Mouse (Mus musculus): ENCODE measurements around the gene Rdh16f1. TPM values are rescaled to one million over a fixed set of nuclear protein-coding genes. Genes with fewer than 3 reads are reported as not detected.
"Not testable (repeated sequence)": the region's sequence is repeated elsewhere in the genome, so short reads cannot be mapped to it uniquely, and the experiment has no call there.

The Rdh16f1 gene
- polyA plus RNA-seq, 1 experiment from 2014 or later: not detected

DNA sequence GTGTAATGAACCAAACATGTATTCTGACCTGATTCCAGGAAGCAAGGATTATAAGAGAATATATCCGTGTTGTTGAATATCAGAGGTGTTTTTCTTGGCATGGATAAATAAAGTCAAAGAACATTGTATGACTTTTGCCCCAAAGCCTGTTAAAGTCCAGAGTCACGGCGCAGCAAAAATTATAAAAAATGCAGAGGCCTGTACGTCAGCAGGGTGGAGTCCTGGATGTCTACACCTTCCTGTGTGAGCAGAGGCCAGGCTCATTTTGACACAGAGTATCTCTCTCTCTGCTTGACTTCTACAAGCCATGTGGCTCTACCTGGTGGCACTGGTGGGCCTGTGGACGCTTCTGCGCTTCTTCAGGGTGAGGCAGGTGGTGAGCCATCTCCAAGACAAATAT, 41.3 kb downstream of the Rdh16f1 start, which contains the start of gene Rdh16:
Rdh16 (plus strand) TSS at position 262 of the 400 bp plus-strand sequence.
- Histone ChIP-seq H3K27ac (replicated peaks; ENCODE audit: low read depth, low read length) (no peak within 1 kb of the TSS), H3K4me2 (ENCODE audit: low read length) (no peak within 1 kb of the TSS), H3K36me3 (ENCODE audit: control insufficient read depth, insufficient read depth, low read length) (no peaks in the 10 kb centered on the region), H3K9me3 (ENCODE audit: control insufficient read depth, low read length) (no peaks in the 10 kb centered on the region), H3K4me3 (replicated peaks; ENCODE audit: low read depth, low read length) (no peak within 1 kb of the TSS), H3K9ac (replicated peaks; ENCODE audit: low read length) (no peak within 1 kb of the TSS), H3K4me1 (ENCODE audit: control insufficient read depth, insufficient read depth, low read length) (no peaks in the 10 kb centered on the region), H3K27me3 (ENCODE audit: control insufficient read depth, insufficient read depth, low read length) (no peaks in the 10 kb centered on the region)
- DNase-seq (no peak), ATAC-seq (ENCODE audit: low FRiP score, low TSS enrichment) (no peak)
- 91% methylated on average over 6 of the region's 6 CpGs for WGBS

DNA sequence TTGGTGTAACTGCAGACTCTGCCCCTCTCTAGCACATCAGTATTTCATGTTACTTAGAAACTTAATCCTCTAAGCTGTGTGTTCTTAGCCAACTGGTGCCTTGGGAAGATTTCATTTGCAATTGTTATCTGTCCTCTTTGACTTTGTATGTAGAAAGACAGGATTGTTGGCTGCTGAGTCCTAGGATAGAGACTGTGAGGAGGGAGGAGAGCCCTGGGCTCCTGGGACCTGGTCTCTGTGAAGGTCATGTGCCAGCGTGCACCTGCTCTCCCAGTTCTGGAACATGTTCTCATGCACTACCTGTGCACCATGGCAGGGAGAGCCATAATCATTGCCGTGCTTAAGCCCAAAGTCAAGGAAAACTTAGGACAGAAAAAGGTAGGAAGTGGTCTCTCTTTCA, 42.0 kb downstream of the Rdh16f1 start:
- Histone ChIP-seq H3K4me1 (ENCODE audit: control insufficient read depth, insufficient read depth, low read length) (no peaks in the 10 kb centered on the region), H3K27me3 (ENCODE audit: control insufficient read depth, insufficient read depth, low read length) (no peaks in the 10 kb centered on the region), H3K4me3 (replicated peaks; ENCODE audit: low read depth, low read length) (no peak overlapping the region), H3K9me3 (ENCODE audit: control insufficient read depth, low read length) (no peaks in the 10 kb centered on the region), H3K36me3 (ENCODE audit: control insufficient read depth, insufficient read depth, low read length) (no peaks in the 10 kb centered on the region), H3K4me2 (ENCODE audit: low read length) (no peak overlapping the region), H3K9ac (replicated peaks; ENCODE audit: low read length) (no peak overlapping the region), H3K27ac (replicated peaks; ENCODE audit: low read depth, low read length) (no peak overlapping the region)
- WGBS: 90% methylated on average over 2 of the region's 2 CpGs
- ATAC-seq (ENCODE audit: low FRiP score, low TSS enrichment) (no peak), DNase-seq (no peak)

DNA sequence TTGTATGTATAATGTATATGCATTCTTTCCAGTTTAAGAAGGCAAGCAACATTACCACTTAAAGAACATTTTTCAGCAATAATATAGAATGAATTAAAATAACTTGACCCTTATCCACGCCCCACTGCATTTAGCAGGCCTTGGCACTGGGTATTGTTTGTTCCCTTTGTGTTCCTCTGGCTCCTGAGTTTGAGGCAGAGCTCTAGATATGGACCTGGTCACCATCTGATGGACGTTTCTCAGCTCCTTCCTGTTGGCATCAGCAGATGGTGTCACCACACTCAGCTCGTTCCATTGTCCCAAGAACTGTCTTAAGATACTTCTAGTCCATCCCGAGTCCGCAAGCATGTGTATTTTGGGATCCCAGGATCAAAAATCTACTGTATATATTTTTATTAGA, 42.6 kb downstream of the Rdh16f1 start:
- no peak overlapping the region for H3K4me2 ChIP-seq (ENCODE audit: low read length)
- H3K9ac ChIP-seq (replicated peaks; ENCODE audit: low read length): no peak overlapping the region
- H3K27me3 ChIP-seq (ENCODE audit: control insufficient read depth, insufficient read depth, low read length): no peaks in the 10 kb centered on the region
- H3K36me3 ChIP-seq (ENCODE audit: control insufficient read depth, insufficient read depth, low read length): no peaks in the 10 kb centered on the region
- DNase-seq: no peak
- H3K9me3 ChIP-seq (ENCODE audit: control insufficient read depth, low read length): no peaks in the 10 kb centered on the region
- no peak overlapping the region for H3K27ac ChIP-seq (replicated peaks; ENCODE audit: low read depth, low read length)
- no peaks in the 10 kb centered on the region for H3K4me1 ChIP-seq (ENCODE audit: control insufficient read depth, insufficient read depth, low read length)
- ATAC-seq (ENCODE audit: low FRiP score, low TSS enrichment): no peak
- H3K4me3 ChIP-seq (replicated peaks; ENCODE audit: low read depth, low read length): no peak overlapping the region
- WGBS: 75% methylated on average over 5 of the region's 5 CpGs

DNA sequence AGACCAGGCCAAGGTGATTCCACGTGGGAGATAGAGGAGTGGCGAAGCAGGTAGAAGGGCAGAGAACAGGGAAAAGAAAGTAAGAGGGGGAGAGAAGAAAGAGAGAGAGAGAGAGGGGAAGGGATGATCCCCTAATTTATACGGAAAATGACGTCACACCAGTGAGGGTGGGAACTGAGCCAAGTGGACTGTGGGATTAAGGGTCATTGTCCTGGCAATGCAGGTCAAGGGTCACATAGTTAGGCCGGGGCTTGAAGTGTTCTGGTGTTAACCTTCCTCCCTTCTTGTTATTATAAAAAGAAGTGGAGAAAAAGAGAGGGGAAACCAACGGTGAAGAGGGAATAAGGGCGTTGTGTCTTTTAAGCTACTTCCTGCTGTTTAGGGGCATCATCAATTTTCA, 44.8 kb downstream of the Rdh16f1 start:
- Histone ChIP-seq H3K9me3 (ENCODE audit: control insufficient read depth, low read length) (no peaks in the 10 kb centered on the region), H3K4me1 (ENCODE audit: control insufficient read depth, insufficient read depth, low read length) (no peaks in the 10 kb centered on the region), H3K27ac (replicated peaks; ENCODE audit: low read depth, low read length) (no peak overlapping the region), H3K27me3 (ENCODE audit: control insufficient read depth, insufficient read depth, low read length) (no peaks in the 10 kb centered on the region), H3K4me3 (replicated peaks; ENCODE audit: low read depth, low read length) (no peak overlapping the region), H3K4me2 (ENCODE audit: low read length) (no peak overlapping the region), H3K36me3 (ENCODE audit: control insufficient read depth, insufficient read depth, low read length) (no peaks in the 10 kb centered on the region), H3K9ac (replicated peaks; ENCODE audit: low read length) (no peak overlapping the region)
- WGBS: 49% methylated on average over 7 of the region's 7 CpGs
- no peak for ATAC-seq (ENCODE audit: low FRiP score, low TSS enrichment)
- no peak for DNase-seq

DNA sequence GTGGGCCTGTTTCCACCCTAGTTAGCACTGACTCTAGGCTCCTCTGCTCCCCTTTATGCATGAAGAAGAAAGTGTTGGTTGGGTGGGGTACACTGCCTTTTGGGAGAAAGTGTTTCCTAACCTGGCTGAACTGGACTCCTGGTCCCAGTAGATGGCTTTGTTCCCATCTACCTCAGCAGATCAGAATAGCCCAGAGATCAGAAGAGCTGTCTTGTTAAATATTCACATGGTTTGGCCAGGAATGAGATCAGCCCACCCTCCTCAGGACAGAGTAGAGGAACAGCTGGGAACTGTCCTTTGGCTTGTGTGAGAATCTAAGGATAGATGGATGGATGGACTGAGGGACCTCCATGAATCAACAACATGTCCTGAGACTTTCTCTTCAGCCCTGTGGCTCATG, 56.3 kb downstream of the Rdh16f1 start:
- H3K9ac ChIP-seq (replicated peaks; ENCODE audit: low read length): no peak overlapping the region
- no peaks in the 10 kb centered on the region for H3K4me1 ChIP-seq (ENCODE audit: control insufficient read depth, insufficient read depth, low read length)
- no peak overlapping the region for H3K27ac ChIP-seq (replicated peaks; ENCODE audit: low read depth, low read length)
- no peaks in the 10 kb centered on the region for H3K27me3 ChIP-seq (ENCODE audit: control insufficient read depth, insufficient read depth, low read length)
- no peak overlapping the region for H3K4me2 ChIP-seq (ENCODE audit: low read length)
- DNase-seq (no peak), ATAC-seq (ENCODE audit: low FRiP score, low TSS enrichment) (no peak)
- H3K9me3 ChIP-seq (ENCODE audit: control insufficient read depth, low read length): peaks cover 1% of the 10 kb centered on the region; the same call in 1 of the 2 replicates
- no peaks in the 10 kb centered on the region for H3K36me3 ChIP-seq (ENCODE audit: control insufficient read depth, insufficient read depth, low read length)
- H3K4me3 ChIP-seq (replicated peaks; ENCODE audit: low read depth, low read length): no peak overlapping the region

DNA sequence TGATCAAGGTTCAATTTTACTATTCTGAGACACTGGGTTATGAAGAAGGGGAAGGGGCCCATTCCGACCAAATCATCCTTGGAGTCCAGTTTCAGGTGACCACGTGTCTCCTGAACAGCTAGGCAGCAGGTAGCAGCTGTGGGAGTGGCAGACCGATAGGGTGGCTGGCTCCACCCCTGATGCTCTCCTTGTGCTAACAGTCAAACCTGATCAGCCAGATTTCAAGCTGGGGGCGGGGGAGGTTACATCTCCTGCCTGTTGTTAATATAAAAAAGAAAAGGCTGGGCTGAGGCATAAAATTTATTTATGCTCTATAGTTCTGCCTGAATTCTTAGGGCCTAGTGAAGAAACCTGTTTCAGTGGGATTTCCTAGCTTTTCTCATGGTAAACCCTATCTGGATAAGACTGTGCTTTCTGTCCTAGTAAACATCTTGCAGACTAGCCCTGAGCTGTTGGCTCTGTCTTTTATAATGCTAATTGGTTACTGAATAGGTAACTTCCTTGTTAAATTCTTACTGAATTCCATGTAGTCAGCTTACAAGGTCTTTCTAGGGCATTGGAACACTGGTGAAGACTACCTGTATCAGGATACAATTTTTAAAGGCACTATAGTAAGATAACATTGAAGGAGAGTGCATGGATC, 57.8 kb downstream of the Rdh16f1 start:
- not testable (repeated sequence) for H3K27ac ChIP-seq (replicated peaks; ENCODE audit: low read depth, low read length); H3K4me3 ChIP-seq (replicated peaks; ENCODE audit: low read depth, low read length); DNase-seq; ATAC-seq (ENCODE audit: low FRiP score, low TSS enrichment); H3K9me3 ChIP-seq (ENCODE audit: control insufficient read depth, low read length); H3K4me1 ChIP-seq (ENCODE audit: control insufficient read depth, insufficient read depth, low read length); H3K36me3 ChIP-seq (ENCODE audit: control insufficient read depth, insufficient read depth, low read length); H3K9ac ChIP-seq (replicated peaks; ENCODE audit: low read length); H3K4me2 ChIP-seq (ENCODE audit: low read length); H3K27me3 ChIP-seq (ENCODE audit: control insufficient read depth, insufficient read depth, low read length)
- 72% methylated on average over 4 of the region's 4 CpGs for WGBS

DNA sequence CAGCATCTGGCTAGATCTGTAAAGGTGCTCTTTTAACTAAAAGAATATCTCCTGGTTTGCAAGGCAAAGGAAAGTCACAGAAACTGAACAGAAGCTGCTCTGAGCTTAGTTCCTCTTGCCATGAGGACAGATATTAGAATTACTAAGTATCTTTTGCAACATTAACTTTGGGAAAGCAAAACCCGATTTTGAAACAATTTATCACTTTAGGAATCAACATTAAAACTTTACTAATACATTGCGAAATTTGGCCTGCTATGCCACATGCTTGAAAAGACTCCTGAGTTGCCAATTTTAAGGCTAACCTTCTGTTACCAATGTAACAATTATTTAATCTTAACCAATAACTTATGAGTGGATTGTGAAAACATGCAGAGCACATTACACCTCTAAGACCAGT, 62.2 kb downstream of the Rdh16f1 start:
- H3K4me3 ChIP-seq (replicated peaks; ENCODE audit: low read depth, low read length); H3K4me1 ChIP-seq (ENCODE audit: control insufficient read depth, insufficient read depth, low read length); H3K9me3 ChIP-seq (ENCODE audit: control insufficient read depth, low read length); H3K27me3 ChIP-seq (ENCODE audit: control insufficient read depth, insufficient read depth, low read length); ATAC-seq (ENCODE audit: low FRiP score, low TSS enrichment); H3K9ac ChIP-seq (replicated peaks; ENCODE audit: low read length); H3K36me3 ChIP-seq (ENCODE audit: control insufficient read depth, insufficient read depth, low read length); H3K27ac ChIP-seq (replicated peaks; ENCODE audit: low read depth, low read length); DNase-seq; H3K4me2 ChIP-seq (ENCODE audit: low read length): not testable (repeated sequence)
- 90% methylated on average over 2 of the region's 2 CpGs for WGBS

DNA sequence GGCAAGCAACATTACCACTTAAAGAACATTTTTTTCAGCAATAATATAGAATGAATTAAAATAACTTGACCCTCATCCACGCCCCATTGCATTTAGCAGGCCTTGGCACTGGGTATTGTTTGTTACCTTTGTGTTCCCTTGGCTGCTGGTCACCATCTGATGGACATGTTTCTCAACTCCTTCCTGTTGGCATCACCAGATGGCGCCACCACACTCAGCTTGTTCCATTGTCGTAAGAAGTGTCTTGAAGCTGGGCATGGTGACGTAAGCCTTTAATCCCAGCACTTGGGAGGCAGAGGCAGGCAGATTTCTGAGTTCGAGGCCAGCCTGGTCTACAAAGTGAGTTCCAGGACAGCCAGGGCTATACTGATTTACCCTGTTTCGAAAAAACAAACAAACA, 65.8 kb downstream of the Rdh16f1 start:
- Histone ChIP-seq H3K9me3 (ENCODE audit: control insufficient read depth, low read length) (peaks cover 3% of the 10 kb centered on the region; the same call in 1 of the 2 replicates), H3K4me2 (ENCODE audit: low read length) (no peak overlapping the region), H3K9ac (replicated peaks; ENCODE audit: low read length) (no peak overlapping the region), H3K27me3 (ENCODE audit: control insufficient read depth, insufficient read depth, low read length) (no peaks in the 10 kb centered on the region), H3K4me1 (ENCODE audit: control insufficient read depth, insufficient read depth, low read length) (no peaks in the 10 kb centered on the region), H3K36me3 (ENCODE audit: control insufficient read depth, insufficient read depth, low read length) (no peaks in the 10 kb centered on the region), H3K27ac (replicated peaks; ENCODE audit: low read depth, low read length) (no peak overlapping the region), H3K4me3 (replicated peaks; ENCODE audit: low read depth, low read length) (no peak overlapping the region)
- DNase-seq (peak; percentile 2), ATAC-seq (ENCODE audit: low FRiP score, low TSS enrichment) (no peak)
- WGBS: 82% methylated on average over 6 of the region's 6 CpGs

DNA sequence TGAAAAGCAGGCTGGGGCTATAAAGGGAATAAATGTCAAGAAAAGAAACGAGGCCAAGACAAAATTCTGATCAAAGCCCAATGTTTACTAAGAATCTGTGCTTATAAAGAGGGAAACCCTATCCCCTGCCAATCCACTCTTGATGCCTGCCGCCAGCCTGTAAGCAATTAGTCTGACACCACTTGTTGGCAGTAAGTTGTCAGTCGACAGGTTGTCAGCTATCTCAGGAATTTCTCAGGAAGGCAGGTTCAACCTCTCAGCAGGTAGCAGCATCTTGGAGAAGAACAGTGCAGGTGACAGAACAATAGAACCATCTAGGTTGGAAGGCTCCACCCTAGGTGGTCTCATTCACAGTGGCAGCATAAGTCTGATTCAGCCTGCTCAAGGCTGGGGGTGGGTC, 69.5 kb downstream of the Rdh16f1 start:
- Histone ChIP-seq H3K9ac (replicated peaks; ENCODE audit: low read length) (no peak overlapping the region), H3K4me1 (ENCODE audit: control insufficient read depth, insufficient read depth, low read length) (no peaks in the 10 kb centered on the region), H3K4me3 (replicated peaks; ENCODE audit: low read depth, low read length) (no peak overlapping the region), H3K9me3 (ENCODE audit: control insufficient read depth, low read length) (no peaks in the 10 kb centered on the region), H3K4me2 (ENCODE audit: low read length) (no peak overlapping the region), H3K36me3 (ENCODE audit: control insufficient read depth, insufficient read depth, low read length) (no peaks in the 10 kb centered on the region), H3K27me3 (ENCODE audit: control insufficient read depth, insufficient read depth, low read length) (no peaks in the 10 kb centered on the region), H3K27ac (replicated peaks; ENCODE audit: low read depth, low read length) (no peak overlapping the region)
- WGBS: 80% methylated on average over 3 of the region's 3 CpGs
- DNase-seq: no peak
- ATAC-seq (ENCODE audit: low FRiP score, low TSS enrichment): no peak
